8 mouse cellular contexts compared by ENCODE assay signal in genomic region chr8:128415730-128416684, GRCm38 (mm10). TPM values are rescaled to one million over a fixed set of nuclear protein-coding genes. Genes with fewer than 3 reads are reported as not detected.
DNase-seq lines count a peak whose midpoint lies in the region; ATAC-seq and TF ChIP-seq lines count a peak whose summit lies in the region.

No protein-coding gene starts in this region.

- ATAC-seq in forebrain, embryonic 12.5 days (ENCODE audit: low FRiP score): peak; percentile 27; the same call in 1 of the 2 replicates
- ATAC-seq in hindbrain, postnatal 0 days: peak; percentile 51
- ATAC-seq in midbrain, embryonic 11.5 days (ENCODE audit: low FRiP score): 0 out of 2 replicates have a peak, but pooled peaks have one; percentile 14
- ATAC-seq in CD4-positive, CD25-positive, alpha-beta regulatory T cell, adult 4 months: no peak

- H3K9me3 ChIP-seq in forebrain, embryonic 12.5 days: no peaks in the 10 kb centered on the region
- no peaks in the 10 kb centered on the region for H3K9me3 ChIP-seq in hindbrain, postnatal 0 days (ENCODE audit: low read length)
- no peaks in the 10 kb centered on the region for H3K9me3 ChIP-seq in midbrain, embryonic 11.5 days (ENCODE audit: control insufficient read depth, low read length)

- peaks cover 35% of the 10 kb centered on the region for H3K4me1 ChIP-seq in forebrain, embryonic 12.5 days
- peaks cover 3% of the 10 kb centered on the region; the same call in 1 of the 2 replicates for H3K4me1 ChIP-seq in hindbrain, postnatal 0 days (ENCODE audit: insufficient read depth, low read length)
- H3K4me1 ChIP-seq in midbrain, embryonic 11.5 days (ENCODE audit: control insufficient read depth, insufficient read depth, low read length): peaks cover 7% of the 10 kb centered on the region; the same call in 1 of the 2 replicates

- H3K9ac ChIP-seq in forebrain, embryonic 12.5 days: no peak overlapping the region
- H3K9ac ChIP-seq in hindbrain, postnatal 0 days (replicated peaks; ENCODE audit: low read length): no peak overlapping the region
- H3K9ac ChIP-seq in midbrain, embryonic 11.5 days (ENCODE audit: low read length): no peak overlapping the region

- TF ChIP-seq CTCF in hindbrain, postnatal 0 days (IDR thresholded peaks at IDR 0.05; ENCODE audit: low read depth): no peak

- WGBS in forebrain, embryonic 12.5 days: 53% methylated on average over 4 of the region's 4 CpGs
- WGBS in hindbrain, postnatal 0 days: 28% methylated on average over 4 of the region's 4 CpGs
- 64% methylated on average over 4 of the region's 4 CpGs for WGBS in midbrain, embryonic 11.5 days

- H3K4me3 ChIP-seq in forebrain, embryonic 12.5 days (replicated peaks): no peak overlapping the region
- H3K4me3 ChIP-seq in hindbrain, postnatal 0 days (ENCODE audit: low read length): no peak overlapping the region
- no peak overlapping the region for H3K4me3 ChIP-seq in midbrain, embryonic 11.5 days (ENCODE audit: low read depth, low read length)

- H3K4me2 ChIP-seq in forebrain, embryonic 12.5 days: no peak overlapping the region
- H3K4me2 ChIP-seq in hindbrain, postnatal 0 days (ENCODE audit: low read depth, low read length): no peak overlapping the region
- H3K4me2 ChIP-seq in midbrain, embryonic 11.5 days: no peak overlapping the region

- no peaks in the 10 kb centered on the region for H3K27me3 ChIP-seq in forebrain, embryonic 12.5 days
- H3K27me3 ChIP-seq in hindbrain, postnatal 0 days (ENCODE audit: insufficient read depth, low read length): no peaks in the 10 kb centered on the region
- H3K27me3 ChIP-seq in midbrain, embryonic 11.5 days (ENCODE audit: control insufficient read depth, insufficient read depth, low read length): no peaks in the 10 kb centered on the region

- no peaks in the 10 kb centered on the region for H3K36me3 ChIP-seq in forebrain, embryonic 12.5 days (replicated peaks)
- H3K36me3 ChIP-seq in hindbrain, postnatal 0 days (ENCODE audit: insufficient read depth, low read length): no peaks in the 10 kb centered on the region
- H3K36me3 ChIP-seq in midbrain, embryonic 11.5 days (ENCODE audit: control insufficient read depth, insufficient read depth, low read length): no peaks in the 10 kb centered on the region

- intact Hi-C loops in heart, postnatal 14 days (cut with DNase I): loop anchor here (5.0 kb wide), 1 partner anchor 49 kb away; no protein-coding TSS in a partner anchor

- DNase-seq in heart, adult 11 months: peak; percentile 89
- DNase-seq in heart, postnatal 14 days: no peak
- DNase-seq in hindbrain, postnatal 0 days (ENCODE audit: low spot score): peak; percentile 57
- DNase-seq in midbrain, embryonic 11.5 days (ENCODE audit: low spot score, missing footprints): peak; percentile 82
- no peak for DNase-seq in adrenal gland, adult 8-10 months
- DNase-seq in adrenal gland, adult 2 months: no peak

- H3K27ac ChIP-seq in forebrain, embryonic 12.5 days: peak overlapping the region; percentile 32; the same call in 1 of the 2 replicates
- H3K27ac ChIP-seq in hindbrain, postnatal 0 days: peak overlapping the region; percentile 45; the same call in 1 of the 2 replicates
- no peak overlapping the region for H3K27ac ChIP-seq in midbrain, embryonic 11.5 days (ENCODE audit: low read depth, low read length)

RNA-seq across cellular contexts. Expression of gene Nrp1, which starts 57.6 kb away (rescaled TPM):
- total RNA-seq in heart, postnatal 14 days (2021): 100 to 1,000 TPM; 128 to 131 TPM
- 39.7 and 40.8 TPM in 2 replicates for polyA plus RNA-seq in forebrain, embryonic 12.5 days (2016; fragmentation: Nextera tagmentation; extraction: Ambion mirVana)
- 50.4 and 51.0 TPM in 2 replicates for total RNA-seq in hindbrain, postnatal 0 days (2014; rRNA removed)
- polyA plus RNA-seq in hindbrain, postnatal 0 days (2015; fragmentation: Nextera tagmentation; extraction: Ambion mirVana): 43.6 and 44.3 TPM in 2 replicates
- 20.3 and 21.4 TPM in 2 replicates for polyA plus RNA-seq in midbrain, embryonic 11.5 days (2014; fragmentation: Nextera tagmentation; extraction: Ambion mirVana)
- 100 to 1,000 TPM in 2 of 4 experiments, 10 to 100 TPM in 2; 70.0 to 135 (median 99.1) TPM for total RNA-seq in adrenal gland, adult 8-10 months (2022)
- total RNA-seq in adrenal gland, adult 2 months (2021): 100 to 1,000 TPM in 1 of 2 experiments, 10 to 100 TPM in 1; 74.4 to 130 TPM
- polyA plus RNA-seq in adrenal gland, adult 2 months (2012; rRNA removed): 24.4 and 31.1 TPM in 2 replicates
- polyA plus RNA-seq in CD4-positive, CD25-positive, alpha-beta regulatory T cell, adult 4 months (2017; shearing (Covaris generic)): 100 to 1,000 TPM; 219 to 377 TPM

Comparison
In these comparisons a context has a peak if more than half of its experiments do, and no peak if none do; other contexts are left out.
1. DNase-seq: peak in heart, adult 11 months (single experiment), hindbrain, postnatal 0 days (single experiment) and midbrain, embryonic 11.5 days (single experiment); none in heart, postnatal 14 days (0 of 2), adrenal gland, adult 8-10 months (single experiment) and adrenal gland, adult 2 months (single experiment).